Mouse (Mus musculus) hindbrain, embryonic 15.5 days (tissue): Measurements from ENCODE around the gene Hdac7. TPM values are rescaled to one million over a fixed set of nuclear protein-coding genes. Genes with fewer than 3 reads are reported as not detected.

Source experiments
- ATAC-seq: fragments of 200-750 bp; cut with Nextera tagmentation; 2 replicates; pipeline ENCODE4 v1.8.0; 2017; ENCODE audit warnings: low read depth, moderate number of reproducible peaks, moderate TSS enrichment; ENCODE audit not compliant: low FRiP score
- H3K27ac ChIP-seq: fragments of 300-500 bp; sonication (generic); replicated peaks from 2 replicates; pipeline ENCODE4 v1.5.1; 2015; ENCODE audit warnings: mild to moderate bottlenecking, inconsistent platforms
- H3K27me3 ChIP-seq: fragments of 300-500 bp; sonication (generic); 2 replicates; pipeline ENCODE4 v1.6.1; 2015; ENCODE audit warnings: control low read depth, inconsistent platforms
- H3K36me3 ChIP-seq: fragments of 300-500 bp; sonication (generic); 2 replicates; pipeline ENCODE4 v1.6.1; 2015; ENCODE audit warnings: control low read depth, inconsistent platforms
- H3K4me1 ChIP-seq: fragments of 300-500 bp; sonication (generic); replicated peaks from 2 replicates; pipeline ENCODE4 v1.6.1; 2015; ENCODE audit warnings: control low read depth, inconsistent platforms
- H3K4me2 ChIP-seq: fragments of 300-500 bp; sonication (generic); 2 replicates; pipeline ENCODE4 v1.6.1; 2015; ENCODE audit warnings: moderate library complexity, mild to moderate bottlenecking, inconsistent platforms
- H3K4me3 ChIP-seq: fragments of 300-500 bp; sonication (generic); 2 replicates; pipeline ENCODE4 v1.5.1; 2015; ENCODE audit warnings: mild to moderate bottlenecking, inconsistent platforms
- H3K9ac ChIP-seq: fragments of 300-500 bp; sonication (generic); 2 replicates; pipeline ENCODE4 v1.6.1; 2015; ENCODE audit warnings: inconsistent platforms
- H3K9me3 ChIP-seq: fragments of 300-500 bp; sonication (generic); 2 replicates; pipeline ENCODE4 v1.6.1; 2016; ENCODE audit warnings: control low read depth, inconsistent platforms
- WGBS: fragments of 180-500 bp; shearing (Covaris S2); methylation state at CpG from one replicate; pipeline ENCODE4 v1.1.7; 2015; 5-methylcytosine and 5-hydroxymethylcytosine counted together
- polyA plus RNA-seq: library from polyadenylated mRNA; unstranded; fragments of >200 nt; fragmentation: Nextera tagmentation; extraction: Ambion mirVana; gene quantifications from 2 replicates; pipeline ENCODE4 v1.2.1, GENCODE M21; 2015

The Hdac7 gene
- polyA plus RNA-seq, 1 experiment from 2014 or later, result 28.1 TPM

- Histone ChIP-seq H3K4me3 (no peak overlapping the region), H3K4me1 (0 out of 2 replicates have a peak, but pooled peaks cover 5% of the 10 kb centered on the region), H3K36me3 (no peaks in the 10 kb centered on the region), H3K27me3 (no peaks in the 10 kb centered on the region), H3K9ac (no peak overlapping the region), H3K9me3 (no peaks in the 10 kb centered on the region), H3K27ac (no peak overlapping the region), H3K4me2 (no peak overlapping the region)
- no peak for ATAC-seq
- 97% methylated on average over 3 of the region's 3 CpGs for WGBS
Observed at GRCm38 (mm10) chr15:97852291-97852690, 8.0 kb upstream of the Hdac7 start.

- 89% methylated on average over 5 of the region's 5 CpGs for WGBS
- Histone ChIP-seq H3K27ac (no peak overlapping the region), H3K27me3 (no peaks in the 10 kb centered on the region), H3K36me3 (no peaks in the 10 kb centered on the region), H3K9me3 (no peaks in the 10 kb centered on the region), H3K4me1 (0 out of 2 replicates have a peak, but pooled peaks cover 5% of the 10 kb centered on the region), H3K9ac (no peak overlapping the region), H3K4me3 (no peak overlapping the region), H3K4me2 (no peak overlapping the region)
- no peak for ATAC-seq
Observed at GRCm38 (mm10) chr15:97851011-97851410, 6.7 kb upstream of the Hdac7 start.

GRCm38 (mm10) chr15:97850441-97850840 is 6.1 kb upstream of the Hdac7 start:
- WGBS, result 22% methylated on average over 2 of the region's 2 CpGs
- Histone ChIP-seq H3K36me3 (no peaks in the 10 kb centered on the region), H3K27ac (no peak overlapping the region), H3K4me1 (0 out of 2 replicates have a peak, but pooled peaks cover 5% of the 10 kb centered on the region), H3K4me2 (no peak overlapping the region), H3K27me3 (no peaks in the 10 kb centered on the region), H3K4me3 (no peak overlapping the region), H3K9ac (no peak overlapping the region), H3K9me3 (no peaks in the 10 kb centered on the region)
- no peak for ATAC-seq

- Histone ChIP-seq H3K36me3 (no peaks in the 10 kb centered on the region), H3K27ac (peak overlapping the region; percentile 68), H3K27me3 (no peaks in the 10 kb centered on the region), H3K9ac (peak overlapping the region; percentile 33), H3K4me2 (peak overlapping the region; percentile 66), H3K4me1 (0 out of 2 replicates have a peak, but pooled peaks cover 5% of the 10 kb centered on the region), H3K4me3 (peak overlapping the region; percentile 38), H3K9me3 (no peaks in the 10 kb centered on the region)
- 8% methylated on average over 19 of the region's 19 CpGs for WGBS
- ATAC-seq, result peak; percentile 84
Observed at GRCm38 (mm10) chr15:97849116-97849911, 5.0 kb upstream of the Hdac7 start.

GRCm38 (mm10) chr15:97847866-97848265 is 3.6 kb upstream of the Hdac7 start:
- 0 out of 2 replicates have a peak, but pooled peaks cover 5% of the 10 kb centered on the region for H3K4me1 ChIP-seq
- H3K9me3 ChIP-seq, result no peaks in the 10 kb centered on the region
- ATAC-seq, result no peak
- 93% methylated on average over 2 of the region's 2 CpGs for WGBS
- no peaks in the 10 kb centered on the region for H3K27me3 ChIP-seq
- no peak overlapping the region for H3K4me2 ChIP-seq
- no peak overlapping the region for H3K9ac ChIP-seq
- no peak overlapping the region for H3K27ac ChIP-seq
- no peaks in the 10 kb centered on the region for H3K36me3 ChIP-seq
- H3K4me3 ChIP-seq, result no peak overlapping the region

- Histone ChIP-seq H3K4me1 (0 out of 2 replicates have a peak, but pooled peaks cover 5% of the 10 kb centered on the region), H3K4me3 (no peak overlapping the region), H3K4me2 (no peak overlapping the region), H3K27ac (no peak overlapping the region), H3K27me3 (no peaks in the 10 kb centered on the region), H3K9ac (no peak overlapping the region), H3K9me3 (no peaks in the 10 kb centered on the region), H3K36me3 (no peaks in the 10 kb centered on the region)
- WGBS, result 90% methylated on average over 4 of the region's 4 CpGs
- no peak for ATAC-seq
Observed at GRCm38 (mm10) chr15:97847285-97847684, 3.0 kb upstream of the Hdac7 start.

GRCm38 (mm10) chr15:97846121-97846882 is 2.0 kb upstream of the Hdac7 start:
- Histone ChIP-seq H3K4me1 (0 out of 2 replicates have a peak, but pooled peaks cover 5% of the 10 kb centered on the region), H3K9me3 (no peaks in the 10 kb centered on the region), H3K27ac (no peak overlapping the region), H3K4me3 (no peak overlapping the region), H3K36me3 (no peaks in the 10 kb centered on the region), H3K9ac (no peak overlapping the region), H3K27me3 (no peaks in the 10 kb centered on the region), H3K4me2 (no peak overlapping the region)
- ATAC-seq, result no peak
- 87% methylated on average over 11 of the region's 11 CpGs for WGBS

GRCm38 (mm10) chr15:97843247-97843651 is 1.1 kb downstream of the Hdac7 start:
- Histone ChIP-seq H3K36me3 (no peaks in the 10 kb centered on the region), H3K4me3 (no peak overlapping the region), H3K4me1 (0 out of 2 replicates have a peak, but pooled peaks cover 3% of the 10 kb centered on the region), H3K9ac (no peak overlapping the region), H3K9me3 (no peaks in the 10 kb centered on the region), H3K27me3 (no peaks in the 10 kb centered on the region), H3K27ac (no peak overlapping the region), H3K4me2 (no peak overlapping the region)
- ATAC-seq, result no peak
- WGBS, result 87% methylated on average over 7 of the region's 7 CpGs

GRCm38 (mm10) chr15:97842058-97842457 is 2.2 kb downstream of the Hdac7 start:
- no peak for ATAC-seq
- H3K4me2 ChIP-seq, result no peak overlapping the region
- WGBS, result 86% methylated on average over 6 of the region's 6 CpGs

GRCm38 (mm10) chr15:97841383-97841782 is 2.9 kb downstream of the Hdac7 start:
- no peaks in the 10 kb centered on the region for H3K36me3 ChIP-seq
- WGBS, result 94% methylated on average over 6 of the region's 6 CpGs
- H3K27ac ChIP-seq, result no peak overlapping the region
- H3K27me3 ChIP-seq, result no peaks in the 10 kb centered on the region
- H3K9ac ChIP-seq, result no peak overlapping the region
- no peak for ATAC-seq
- H3K4me1 ChIP-seq, result peaks cover 9% of the 10 kb centered on the region; the same call in 1 of the 2 replicates
- no peak overlapping the region for H3K4me3 ChIP-seq
- H3K9me3 ChIP-seq, result no peaks in the 10 kb centered on the region
- H3K4me2 ChIP-seq, result no peak overlapping the region

More at GRCm38 (mm10) chr15:97842058-97842457, 2.2 kb downstream of the Hdac7 start:
- Histone ChIP-seq H3K9ac (no peak overlapping the region), H3K4me1 (peaks cover 9% of the 10 kb centered on the region; the same call in 1 of the 2 replicates), H3K4me3 (no peak overlapping the region), H3K27me3 (no peaks in the 10 kb centered on the region), H3K36me3 (no peaks in the 10 kb centered on the region), H3K27ac (no peak overlapping the region), H3K9me3 (no peaks in the 10 kb centered on the region)

GRCm38 (mm10) chr15:97840781-97841180 is 3.5 kb downstream of the Hdac7 start:
- Histone ChIP-seq H3K4me1 (peaks cover 11% of the 10 kb centered on the region; the same call in 1 of the 2 replicates), H3K4me2 (no peak overlapping the region), H3K27me3 (no peaks in the 10 kb centered on the region), H3K27ac (no peak overlapping the region), H3K4me3 (no peak overlapping the region), H3K9ac (no peak overlapping the region), H3K9me3 (no peaks in the 10 kb centered on the region), H3K36me3 (no peaks in the 10 kb centered on the region)
- no peak for ATAC-seq
- WGBS, result 91% methylated on average over 1 of the region's 1 CpGs

GRCm38 (mm10) chr15:97839991-97840455 is 4.3 kb downstream of the Hdac7 start:
- no peak overlapping the region for H3K4me2 ChIP-seq
- no peak overlapping the region for H3K9ac ChIP-seq
- H3K4me1 ChIP-seq, result peaks cover 11% of the 10 kb centered on the region; the same call in 1 of the 2 replicates
- H3K27me3 ChIP-seq, result no peaks in the 10 kb centered on the region
- H3K36me3 ChIP-seq, result no peaks in the 10 kb centered on the region
- WGBS, result 48% methylated on average over 3 of the region's 3 CpGs
- no peaks in the 10 kb centered on the region for H3K9me3 ChIP-seq
- H3K27ac ChIP-seq, result no peak overlapping the region
- no peak for ATAC-seq
- H3K4me3 ChIP-seq, result no peak overlapping the region
